Mouse (Mus musculus): ENCODE data around the gene Gm26965. TPM values are rescaled to one million over a fixed set of nuclear protein-coding genes. Genes with fewer than 3 reads are reported as not detected.
"Not testable (repeated sequence)": the region's sequence is repeated elsewhere in the genome, so short reads cannot be mapped to it uniquely, and the experiment has no call there.

The Gm26965 gene
- polyA plus RNA-seq, 1 experiment from 2014 or later = not detected

- WGBS = under 1% methylated on average over 22 of the region's 22 CpGs
- Histone ChIP-seq H3K4me2 (ENCODE audit: low read depth, low read length) (peak within 1 kb of the TSS; percentile 59), H3K27ac (replicated peaks; ENCODE audit: low read depth, low read length) (no peak within 1 kb of the TSS; the same call in 1 of the 2 replicates), H3K36me3 (replicated peaks; ENCODE audit: control insufficient read depth, insufficient read depth, low read depth, low read length) (no peaks in the 10 kb centered on the region), H3K4me1 (ENCODE audit: control insufficient read depth, insufficient read depth, low read length) (no peaks in the 10 kb centered on the region), H3K4me3 (ENCODE audit: low read depth, low read length) (peak within 1 kb of the TSS; percentile 79), H3K27me3 (ENCODE audit: control insufficient read depth, insufficient read depth, low read length) (no peaks in the 10 kb centered on the region), H3K9ac (replicated peaks; ENCODE audit: low read length) (peak within 1 kb of the TSS; percentile 70), H3K9me3 (replicated peaks; ENCODE audit: control insufficient read depth, low read length) (no peaks in the 10 kb centered on the region)
- ATAC-seq (replicated peaks; ENCODE audit: insufficient number of reproducible peaks, low FRiP score, low TSS enrichment, low read depth) (peak; percentile 95), DNase-seq (ENCODE audit: low spot score) (peak; percentile 93)
Measured at GRCm38 (mm10) chr13:67500084-67500719, 25.7 kb downstream of the Gm26965 start, which contains the start of gene Zfp58. Gene Zfp58 (minus strand): TSS chr13:67500555.

DNA sequence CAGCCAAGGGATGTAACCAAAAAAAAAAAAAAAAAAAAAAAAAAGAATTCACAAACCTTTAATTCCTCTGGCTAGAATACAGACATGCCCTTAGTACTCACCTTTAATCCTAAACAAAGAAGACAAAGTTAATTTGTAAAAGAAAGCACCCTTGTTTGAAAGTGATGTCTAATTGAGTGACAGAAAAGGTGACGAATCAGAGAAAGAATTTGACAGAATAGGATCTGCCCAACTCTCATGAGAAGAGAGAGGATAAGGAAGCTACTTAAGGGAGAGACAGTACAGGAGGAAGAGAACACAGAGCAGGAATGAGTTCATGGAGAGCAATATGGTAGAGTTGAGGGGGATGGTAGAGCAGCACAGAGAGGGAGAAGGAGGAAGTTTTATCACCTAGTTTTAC, 30.3 kb downstream of the Gm26965 start:
- WGBS = 93% methylated on average over 1 of the region's 1 CpGs
- no peak overlapping the region for H3K27ac ChIP-seq (replicated peaks; ENCODE audit: low read depth, low read length)
- no peaks in the 10 kb centered on the region for H3K4me1 ChIP-seq (ENCODE audit: control insufficient read depth, insufficient read depth, low read length)
- ATAC-seq (replicated peaks; ENCODE audit: insufficient number of reproducible peaks, low FRiP score, low TSS enrichment, low read depth) (no peak), DNase-seq (ENCODE audit: low spot score) (no peak)
- H3K4me3 ChIP-seq (ENCODE audit: low read depth, low read length) = no peak overlapping the region
- H3K4me2 ChIP-seq (ENCODE audit: low read depth, low read length) = no peak overlapping the region
- no peaks in the 10 kb centered on the region for H3K9me3 ChIP-seq (replicated peaks; ENCODE audit: control insufficient read depth, low read length)
- peaks cover 14% of the 10 kb centered on the region for H3K36me3 ChIP-seq (replicated peaks; ENCODE audit: control insufficient read depth, insufficient read depth, low read depth, low read length)
- H3K9ac ChIP-seq (replicated peaks; ENCODE audit: low read length) = no peak overlapping the region
- H3K27me3 ChIP-seq (ENCODE audit: control insufficient read depth, insufficient read depth, low read length) = no peaks in the 10 kb centered on the region

DNA sequence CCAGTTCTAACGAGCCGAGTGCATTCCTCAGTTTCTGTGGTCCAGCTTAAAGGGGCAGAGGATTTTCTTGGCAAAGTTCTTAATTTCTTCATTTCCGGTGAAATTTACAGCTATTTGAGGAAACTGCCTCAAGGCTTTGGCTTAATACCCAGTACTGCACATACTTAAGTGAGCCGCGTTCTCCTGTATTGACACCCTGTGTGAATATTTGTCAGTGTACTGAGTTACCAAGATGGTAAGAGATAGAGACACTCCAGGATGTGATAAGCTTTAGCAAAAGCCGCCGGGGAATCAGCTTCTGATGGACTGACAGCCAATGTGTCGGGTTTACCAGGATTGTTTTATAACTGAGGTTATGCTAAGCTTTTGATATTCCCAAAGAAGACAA, 41.5 kb downstream of the Gm26965 start:
- Histone ChIP-seq H3K27ac (replicated peaks; ENCODE audit: low read depth, low read length) (no peak overlapping the region), H3K27me3 (ENCODE audit: control insufficient read depth, insufficient read depth, low read length) (no peaks in the 10 kb centered on the region), H3K4me1 (ENCODE audit: control insufficient read depth, insufficient read depth, low read length) (no peaks in the 10 kb centered on the region), H3K4me2 (ENCODE audit: low read depth, low read length) (peak overlapping the region; percentile 51), H3K9me3 (replicated peaks; ENCODE audit: control insufficient read depth, low read length) (no peaks in the 10 kb centered on the region), H3K36me3 (replicated peaks; ENCODE audit: control insufficient read depth, insufficient read depth, low read depth, low read length) (no peaks in the 10 kb centered on the region), H3K4me3 (ENCODE audit: low read depth, low read length) (peak overlapping the region; percentile 56), H3K9ac (replicated peaks; ENCODE audit: low read length) (peak overlapping the region; percentile 43; the same call in 1 of the 2 replicates)
- WGBS = 36% methylated on average over 8 of the region's 8 CpGs
- ATAC-seq (replicated peaks; ENCODE audit: insufficient number of reproducible peaks, low FRiP score, low TSS enrichment, low read depth) (0 out of 2 replicates have a peak, but pooled peaks have one; percentile 53), DNase-seq (ENCODE audit: low spot score) (no peak)

GRCm38 (mm10) chr13:67483625-67484423, 42.1 kb downstream of the Gm26965 start, which contains the start of gene Zfp874b:
Gene Zfp874b (minus strand): TSS chr13:67484258.
- Histone ChIP-seq H3K27me3 (ENCODE audit: control insufficient read depth, insufficient read depth, low read length) (no peaks in the 10 kb centered on the region), H3K9ac (replicated peaks; ENCODE audit: low read length) (peak within 1 kb of the TSS; percentile 53), H3K4me2 (ENCODE audit: low read depth, low read length) (peak within 1 kb of the TSS; percentile 51), H3K4me1 (ENCODE audit: control insufficient read depth, insufficient read depth, low read length) (no peaks in the 10 kb centered on the region), H3K36me3 (replicated peaks; ENCODE audit: control insufficient read depth, insufficient read depth, low read depth, low read length) (no peaks in the 10 kb centered on the region), H3K4me3 (ENCODE audit: low read depth, low read length) (peak within 1 kb of the TSS; percentile 56), H3K9me3 (replicated peaks; ENCODE audit: control insufficient read depth, low read length) (no peaks in the 10 kb centered on the region), H3K27ac (replicated peaks; ENCODE audit: low read depth, low read length) (no peak within 1 kb of the TSS)
- DNase-seq (ENCODE audit: low spot score) (peak; percentile 90), ATAC-seq (replicated peaks; ENCODE audit: insufficient number of reproducible peaks, low FRiP score, low TSS enrichment, low read depth) (peak; percentile 91)
- WGBS = 6% methylated on average over 20 of the region's 20 CpGs

GRCm38 (mm10) chr13:67481528-67481927, 44.4 kb downstream of the Gm26965 start:
- no peak overlapping the region for H3K27ac ChIP-seq (replicated peaks; ENCODE audit: low read depth, low read length)
- H3K9ac ChIP-seq (replicated peaks; ENCODE audit: low read length) = no peak overlapping the region
- no peaks in the 10 kb centered on the region for H3K36me3 ChIP-seq (replicated peaks; ENCODE audit: control insufficient read depth, insufficient read depth, low read depth, low read length)
- DNase-seq (ENCODE audit: low spot score) (no peak), ATAC-seq (replicated peaks; ENCODE audit: insufficient number of reproducible peaks, low FRiP score, low TSS enrichment, low read depth) (no peak)
- H3K4me2 ChIP-seq (ENCODE audit: low read depth, low read length) = no peak overlapping the region
- H3K4me3 ChIP-seq (ENCODE audit: low read depth, low read length) = no peak overlapping the region
- H3K27me3 ChIP-seq (ENCODE audit: control insufficient read depth, insufficient read depth, low read length) = no peaks in the 10 kb centered on the region
- no peaks in the 10 kb centered on the region for H3K9me3 ChIP-seq (replicated peaks; ENCODE audit: control insufficient read depth, low read length)
- H3K4me1 ChIP-seq (ENCODE audit: control insufficient read depth, insufficient read depth, low read length) = no peaks in the 10 kb centered on the region
- WGBS = 72% methylated on average over 4 of the region's 4 CpGs

DNA sequence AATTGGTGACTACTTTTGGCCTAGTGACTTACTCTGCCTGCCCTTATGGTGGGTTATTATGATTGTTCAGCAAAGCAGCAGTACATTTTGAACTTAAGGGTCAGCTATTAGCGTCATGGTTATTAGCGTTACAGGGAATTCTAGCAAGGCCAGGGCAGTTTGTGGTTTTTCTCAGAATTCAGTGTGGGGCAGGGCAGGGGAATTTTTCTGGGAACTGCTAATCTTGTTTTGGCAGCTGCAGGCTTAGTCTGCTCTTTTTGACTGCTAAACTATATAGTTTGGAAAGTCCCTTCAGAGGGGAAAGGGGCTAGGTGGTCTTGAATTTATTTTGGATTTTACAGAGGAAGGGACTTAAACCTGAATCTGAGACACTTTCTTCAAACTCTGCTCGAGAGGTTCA, 56.7 kb downstream of the Gm26965 start:
- Histone ChIP-seq H3K4me3 (ENCODE audit: low read depth, low read length) (no peak overlapping the region), H3K36me3 (replicated peaks; ENCODE audit: control insufficient read depth, insufficient read depth, low read depth, low read length) (no peaks in the 10 kb centered on the region), H3K9ac (replicated peaks; ENCODE audit: low read length) (no peak overlapping the region), H3K27ac (replicated peaks; ENCODE audit: low read depth, low read length) (no peak overlapping the region), H3K4me2 (ENCODE audit: low read depth, low read length) (no peak overlapping the region), H3K4me1 (ENCODE audit: control insufficient read depth, insufficient read depth, low read length) (no peaks in the 10 kb centered on the region), H3K27me3 (ENCODE audit: control insufficient read depth, insufficient read depth, low read length) (no peaks in the 10 kb centered on the region), H3K9me3 (replicated peaks; ENCODE audit: control insufficient read depth, low read length) (no peaks in the 10 kb centered on the region)
- ATAC-seq (replicated peaks; ENCODE audit: insufficient number of reproducible peaks, low FRiP score, low TSS enrichment, low read depth) = no peak
- 87% methylated on average over 3 of the region's 3 CpGs for WGBS
- DNase-seq (ENCODE audit: low spot score) = no peak

DNA sequence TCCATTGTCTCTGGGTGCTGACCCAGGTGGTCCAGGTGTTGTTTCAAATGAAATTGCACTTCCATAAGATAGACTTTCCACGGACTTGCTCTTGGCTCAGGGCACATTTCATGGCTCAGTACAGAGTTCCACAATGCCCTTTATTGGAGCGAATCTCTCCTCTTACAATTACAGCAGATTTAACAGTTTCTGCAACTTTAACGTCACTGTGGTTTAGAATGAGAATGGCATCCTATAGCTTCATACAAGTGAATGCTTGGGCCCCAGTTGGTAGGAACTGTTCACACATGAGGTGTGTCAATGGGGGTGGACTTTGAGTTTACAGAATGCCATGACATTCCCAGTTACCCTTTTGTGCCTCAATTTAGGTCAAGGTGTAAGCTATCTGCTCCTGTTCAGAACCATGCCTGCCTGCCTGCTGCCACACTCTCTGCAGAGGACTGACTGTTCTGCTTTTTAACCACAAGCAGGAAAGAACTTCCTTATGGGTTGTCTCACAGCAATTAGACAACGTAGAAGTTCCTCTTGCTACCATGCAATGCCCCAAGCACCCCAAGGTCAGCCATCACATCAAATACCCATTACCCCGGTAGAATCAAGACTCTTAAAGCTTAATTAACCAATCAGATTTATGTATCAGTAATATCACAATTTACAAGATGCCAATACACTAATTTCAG, 62.3 kb downstream of the Gm26965 start:
- not testable (repeated sequence) for H3K9me3 ChIP-seq (replicated peaks; ENCODE audit: control insufficient read depth, low read length); H3K9ac ChIP-seq (replicated peaks; ENCODE audit: low read length); H3K27me3 ChIP-seq (ENCODE audit: control insufficient read depth, insufficient read depth, low read length); H3K4me3 ChIP-seq (ENCODE audit: low read depth, low read length); H3K4me2 ChIP-seq (ENCODE audit: low read depth, low read length); ATAC-seq (replicated peaks; ENCODE audit: insufficient number of reproducible peaks, low FRiP score, low TSS enrichment, low read depth); H3K36me3 ChIP-seq (replicated peaks; ENCODE audit: control insufficient read depth, insufficient read depth, low read depth, low read length); H3K27ac ChIP-seq (replicated peaks; ENCODE audit: low read depth, low read length); DNase-seq (ENCODE audit: low spot score); H3K4me1 ChIP-seq (ENCODE audit: control insufficient read depth, insufficient read depth, low read length)
- WGBS = 87% methylated on average over 2 of the region's 5 CpGs

DNA sequence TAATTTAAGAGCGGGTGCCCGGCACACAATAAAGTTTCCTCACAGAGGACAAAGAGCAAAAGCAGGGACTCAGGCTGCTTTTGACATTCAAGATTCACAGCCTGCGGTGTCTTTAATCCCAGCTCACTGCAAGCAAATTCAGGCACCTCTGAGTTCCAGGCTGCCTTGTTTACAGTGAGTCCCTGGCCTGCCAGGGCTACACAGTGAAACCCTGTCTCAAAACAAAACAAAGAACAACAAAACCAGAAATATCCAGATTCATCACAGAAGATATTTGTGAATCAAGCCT, 74.0 kb downstream of the Gm26965 start:
- no peaks in the 10 kb centered on the region for H3K27me3 ChIP-seq (ENCODE audit: control insufficient read depth, insufficient read depth, low read length)
- ATAC-seq (replicated peaks; ENCODE audit: insufficient number of reproducible peaks, low FRiP score, low TSS enrichment, low read depth) (no peak), DNase-seq (ENCODE audit: low spot score) (no peak)
- peak overlapping the region; percentile 25 for H3K4me2 ChIP-seq (ENCODE audit: low read depth, low read length)
- H3K36me3 ChIP-seq (replicated peaks; ENCODE audit: control insufficient read depth, insufficient read depth, low read depth, low read length) = no peaks in the 10 kb centered on the region
- WGBS = 0% methylated on average over 3 of the region's 3 CpGs
- no peak overlapping the region for H3K27ac ChIP-seq (replicated peaks; ENCODE audit: low read depth, low read length)
- H3K9me3 ChIP-seq (replicated peaks; ENCODE audit: control insufficient read depth, low read length) = no peaks in the 10 kb centered on the region
- H3K9ac ChIP-seq (replicated peaks; ENCODE audit: low read length) = peak overlapping the region; percentile 57
- H3K4me3 ChIP-seq (ENCODE audit: low read depth, low read length) = peak overlapping the region; percentile 50
- H3K4me1 ChIP-seq (ENCODE audit: control insufficient read depth, insufficient read depth, low read length) = no peaks in the 10 kb centered on the region

Data from embryonic facial prominence, embryonic 11.5 days (tissue).